Mouse (Mus musculus) adipocyte (in vitro differentiated cells): ENCODE results near the gene Olfr1359.

Experiments used
- DNase-seq: peaks from one replicate; pipeline ENCODE4 v3.0.0-alpha.2; 2016; ENCODE audit warnings: low spot score

The Olfr1359 gene

GRCm38 (mm10) chr13:21722993-21723836 lies 25.3 kb downstream of the Olfr1359 start:
- no peak for DNase-seq

GRCm38 (mm10) chr13:21727948-21728572 lies 30.1 kb downstream of the Olfr1359 start:
- no peak for DNase-seq

GRCm38 (mm10) chr13:21729544-21729943 lies 31.6 kb downstream of the Olfr1359 start:
- no peak for DNase-seq

GRCm38 (mm10) chr13:21733466-21733865 lies 35.6 kb downstream of the Olfr1359 start:
- no peak for DNase-seq

GRCm38 (mm10) chr13:21734010-21734905 lies 36.3 kb downstream of the Olfr1359 start:
- peak; percentile 89 for DNase-seq

GRCm38 (mm10) chr13:21734906-21735767 lies 37.2 kb downstream of the Olfr1359 start, which contains the start of gene Hist1h4j:
Gene Hist1h4j (plus strand): TSS chr13:21735064.
- peak; percentile 79 for DNase-seq

- DNase-seq = no peak
Measured at GRCm38 (mm10) chr13:21745006-21745405, 47.1 kb downstream of the Olfr1359 start.

GRCm38 (mm10) chr13:21749387-21750158 lies 51.7 kb downstream of the Olfr1359 start:
- DNase-seq = no peak

GRCm38 (mm10) chr13:21750159-21751017 lies 52.5 kb downstream of the Olfr1359 start, which contains the start of gene Hist1h4k:
Gene Hist1h4k (minus strand): TSS chr13:21750505.
- DNase-seq = peak; percentile 81

GRCm38 (mm10) chr13:21751417-21751816 lies 53.5 kb downstream of the Olfr1359 start:
- no peak for DNase-seq

- DNase-seq = no peak
Measured at GRCm38 (mm10) chr13:21751827-21752226, 53.9 kb downstream of the Olfr1359 start.

GRCm38 (mm10) chr13:21752356-21752755 lies 54.4 kb downstream of the Olfr1359 start:
- DNase-seq = no peak

- no peak for DNase-seq
Measured at GRCm38 (mm10) chr13:21753051-21753523, 55.2 kb downstream of the Olfr1359 start.

- DNase-seq = peak; percentile 89
Measured at GRCm38 (mm10) chr13:21753524-21754285, 55.8 kb downstream of the Olfr1359 start, which contains the start of the genes Hist1h2ak and Hist1h2bn. Gene Hist1h2ak (minus strand): TSS chr13:21753827. Gene Hist1h2bn (plus strand): TSS chr13:21754123.

GRCm38 (mm10) chr13:21754294-21755001 lies 56.5 kb downstream of the Olfr1359 start:
- peak; percentile 38 for DNase-seq

GRCm38 (mm10) chr13:21755707-21756106 lies 57.8 kb downstream of the Olfr1359 start:
- no peak for DNase-seq
